Mouse (Mus musculus) lung, embryonic 15.5 days (tissue): Measurements from ENCODE around the gene Glycam1. TPM values are rescaled to one million over a fixed set of nuclear protein-coding genes. Genes with fewer than 3 reads are reported as not detected.

Experiments
- ATAC-seq: fragments of 200-750 bp; cut with Nextera tagmentation; 2 replicates; pipeline ENCODE4 v1.8.0; 2017; ENCODE audit warnings: moderate number of reproducible peaks, borderline replicate concordance; ENCODE audit not compliant: low FRiP score, low TSS enrichment; ENCODE audit errors: extremely low read depth
- H3K27ac ChIP-seq: fragments of 300-500 bp; sonication (generic); 2 replicates; pipeline ENCODE4 v1.5.1; 2015; ENCODE audit warnings: moderate library complexity, mild to moderate bottlenecking, inconsistent platforms
- H3K27me3 ChIP-seq: fragments of 300-500 bp; sonication (generic); 2 replicates; pipeline ENCODE4 v1.6.1; 2015; ENCODE audit warnings: inconsistent platforms
- H3K36me3 ChIP-seq: fragments of 300-500 bp; sonication (generic); 2 replicates; pipeline ENCODE4 v1.6.1; 2015; ENCODE audit warnings: inconsistent platforms
- H3K4me1 ChIP-seq: fragments of 300-500 bp; sonication (generic); 2 replicates; pipeline ENCODE4 v1.6.1; 2015; ENCODE audit warnings: inconsistent platforms
- H3K4me2 ChIP-seq: fragments of 300-500 bp; sonication (generic); 2 replicates; pipeline ENCODE4 v1.6.1; 2015; ENCODE audit warnings: inconsistent platforms, mild to moderate bottlenecking, moderate library complexity
- H3K4me3 ChIP-seq: fragments of 300-500 bp; sonication (generic); 2 replicates; pipeline ENCODE4 v1.5.1; 2015; ENCODE audit warnings: mild to moderate bottlenecking, inconsistent platforms
- H3K9ac ChIP-seq: fragments of 300-500 bp; sonication (generic); 2 replicates; pipeline ENCODE4 v1.6.1; 2015; ENCODE audit warnings: inconsistent platforms
- H3K9me3 ChIP-seq: fragments of 300-500 bp; sonication (generic); 2 replicates; pipeline ENCODE4 v1.6.1; 2016; ENCODE audit warnings: inconsistent platforms
- WGBS: fragments of 180-500 bp; shearing (Covaris S2); methylation state at CpG from one replicate; pipeline ENCODE4 v1.1.7; 2015; 5-methylcytosine and 5-hydroxymethylcytosine counted together
- polyA plus RNA-seq: library from polyadenylated mRNA; unstranded; fragments of >200 nt; fragmentation: Nextera tagmentation; extraction: Ambion mirVana; gene quantifications from 2 replicates; pipeline ENCODE4 v1.2.1, GENCODE M21; 2015

Gene Glycam1
- polyA plus RNA-seq, 1 experiment from 2014 or later = not detected

DNA sequence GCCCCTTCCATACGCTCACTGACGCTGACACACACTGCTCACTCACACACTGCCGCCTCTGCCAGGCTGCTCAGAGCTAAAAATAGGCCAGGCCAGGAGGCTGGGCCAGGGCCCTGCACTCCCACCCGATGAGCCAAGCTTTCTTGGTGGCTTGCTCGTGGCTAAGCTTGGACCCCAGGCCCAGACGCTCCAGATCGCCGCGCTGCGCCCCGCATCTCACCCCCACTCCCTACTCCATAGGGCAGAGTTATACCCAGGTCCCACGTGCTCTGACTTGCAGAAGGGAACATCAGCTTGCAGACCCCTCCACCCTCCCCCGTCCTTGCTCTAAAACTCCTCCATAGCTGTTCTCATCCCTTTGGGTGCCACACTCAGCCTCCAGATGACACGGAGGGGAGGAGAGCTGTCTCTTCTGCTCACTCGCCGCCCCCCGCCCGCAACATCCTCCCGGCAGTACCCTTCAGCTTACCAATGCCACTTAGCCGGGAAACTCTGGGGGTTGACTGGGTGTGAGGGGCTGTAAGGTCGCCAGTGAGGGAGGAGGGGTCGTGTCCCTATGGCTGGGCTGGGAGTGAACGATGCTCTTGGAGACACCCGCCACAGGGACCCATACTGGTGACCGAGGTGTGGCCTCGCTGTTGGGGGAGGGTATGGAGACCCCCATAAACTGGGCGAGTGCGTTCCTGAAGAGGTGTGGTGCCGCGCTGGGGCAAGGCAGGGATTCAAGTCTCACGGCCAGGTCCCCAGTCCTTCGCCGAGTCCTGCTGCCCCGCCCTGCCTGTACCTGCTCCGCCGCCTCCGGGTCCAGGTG is 27.7 kb downstream of the Glycam1 start:
- H3K27me3 ChIP-seq = peaks cover 64% of the 10 kb centered on the region

DNA sequence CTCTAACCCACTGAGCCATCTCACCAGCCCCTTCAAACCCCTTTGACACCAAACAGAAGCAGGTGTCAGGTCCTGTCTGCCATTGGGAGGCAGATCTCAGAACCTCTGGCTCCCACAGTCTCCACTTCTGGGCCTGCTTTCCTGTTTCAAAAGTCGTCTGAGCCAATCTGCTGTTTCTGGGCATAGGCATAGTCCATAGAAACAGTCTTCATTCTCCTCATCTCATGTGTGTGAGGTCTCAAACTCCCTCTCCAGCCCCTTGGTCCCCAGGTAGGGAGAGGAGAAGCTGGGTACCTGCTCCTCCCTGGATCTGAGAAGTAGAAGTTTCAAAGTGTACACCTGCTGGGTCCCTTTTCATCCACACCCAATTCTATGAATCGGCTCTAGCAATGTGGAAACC is 28.4 kb downstream of the Glycam1 start:
- 45% methylated on average over 2 of the region's 2 CpGs for WGBS
- ATAC-seq = no peak
- Histone ChIP-seq H3K9ac (no peak overlapping the region), H3K4me2 (peak overlapping the region; percentile 93), H3K9me3 (no peaks in the 10 kb centered on the region), H3K4me1 (peaks cover 7% of the 10 kb centered on the region), H3K36me3 (no peaks in the 10 kb centered on the region), H3K27ac (no peak overlapping the region), H3K27me3 (peaks cover 64% of the 10 kb centered on the region), H3K4me3 (no peak overlapping the region)

More for the DNA sequence above, 27.7 kb downstream of the Glycam1 start:
- Histone ChIP-seq H3K4me2 (peak overlapping the region; percentile 93), H3K4me3 (peak overlapping the region; percentile 59), H3K4me1 (peaks cover 7% of the 10 kb centered on the region), H3K27ac (no peak overlapping the region), H3K9ac (peak overlapping the region; percentile 56), H3K36me3 (no peaks in the 10 kb centered on the region), H3K9me3 (no peaks in the 10 kb centered on the region)
- 1% methylated on average over 37 of the region's 37 CpGs for WGBS
- ATAC-seq = peak; percentile 58

DNA sequence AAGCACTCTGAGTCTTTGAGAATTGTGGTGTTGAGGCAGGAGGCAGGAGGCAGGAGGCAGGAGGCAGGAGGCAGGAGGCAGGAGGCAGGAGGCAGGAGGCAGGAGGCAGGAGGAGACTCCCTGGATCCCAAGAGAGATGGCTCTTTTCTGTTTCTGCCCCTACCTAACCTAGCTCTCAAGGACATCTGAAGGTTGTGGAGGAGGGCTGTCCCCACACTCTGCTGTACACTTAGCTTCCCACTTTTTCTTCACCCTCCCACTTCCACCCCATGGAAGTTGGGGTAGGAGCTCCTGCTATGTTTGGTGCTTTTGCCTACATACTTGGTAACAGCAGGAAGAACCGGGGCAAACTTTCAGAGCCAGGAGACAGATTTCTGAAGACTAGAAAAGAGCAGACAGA is 29.1 kb downstream of the Glycam1 start:
- no peak overlapping the region for H3K27ac ChIP-seq
- peaks cover 7% of the 10 kb centered on the region for H3K4me1 ChIP-seq
- WGBS = 65% methylated on average over 1 of the region's 1 CpGs
- H3K9me3 ChIP-seq = no peaks in the 10 kb centered on the region
- H3K27me3 ChIP-seq = peaks cover 64% of the 10 kb centered on the region
- H3K4me3 ChIP-seq = no peak overlapping the region
- ATAC-seq = no peak
- H3K36me3 ChIP-seq = no peaks in the 10 kb centered on the region
- no peak overlapping the region for H3K9ac ChIP-seq
- H3K4me2 ChIP-seq = no peak overlapping the region

DNA sequence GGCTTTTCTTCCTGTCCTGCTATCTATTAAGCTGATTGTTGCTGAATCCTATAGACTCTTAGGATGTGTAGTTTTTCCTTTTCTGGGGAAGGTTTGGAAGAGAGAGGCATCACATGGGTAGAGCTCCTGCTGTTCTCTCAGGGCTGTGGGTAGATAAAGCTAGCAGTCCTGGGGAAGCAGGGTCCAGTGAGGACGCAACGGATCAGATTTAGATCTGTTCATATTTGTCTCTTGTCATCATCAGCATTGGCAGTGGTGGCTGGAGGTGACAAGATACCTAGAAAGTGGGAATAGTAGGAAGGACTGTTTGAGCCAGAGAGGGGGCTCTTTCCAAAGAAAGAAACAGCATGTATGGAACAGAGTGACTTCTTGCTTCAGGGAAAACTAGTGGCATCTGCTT is 29.9 kb downstream of the Glycam1 start:
- no peak overlapping the region for H3K4me2 ChIP-seq
- 84% methylated on average over 2 of the region's 2 CpGs for WGBS
- H3K9me3 ChIP-seq = no peaks in the 10 kb centered on the region
- no peak overlapping the region for H3K9ac ChIP-seq
- H3K4me3 ChIP-seq = no peak overlapping the region
- H3K27me3 ChIP-seq = peaks cover 61% of the 10 kb centered on the region
- ATAC-seq = no peak
- H3K36me3 ChIP-seq = no peaks in the 10 kb centered on the region
- H3K4me1 ChIP-seq = peaks cover 7% of the 10 kb centered on the region
- H3K27ac ChIP-seq = no peak overlapping the region

DNA sequence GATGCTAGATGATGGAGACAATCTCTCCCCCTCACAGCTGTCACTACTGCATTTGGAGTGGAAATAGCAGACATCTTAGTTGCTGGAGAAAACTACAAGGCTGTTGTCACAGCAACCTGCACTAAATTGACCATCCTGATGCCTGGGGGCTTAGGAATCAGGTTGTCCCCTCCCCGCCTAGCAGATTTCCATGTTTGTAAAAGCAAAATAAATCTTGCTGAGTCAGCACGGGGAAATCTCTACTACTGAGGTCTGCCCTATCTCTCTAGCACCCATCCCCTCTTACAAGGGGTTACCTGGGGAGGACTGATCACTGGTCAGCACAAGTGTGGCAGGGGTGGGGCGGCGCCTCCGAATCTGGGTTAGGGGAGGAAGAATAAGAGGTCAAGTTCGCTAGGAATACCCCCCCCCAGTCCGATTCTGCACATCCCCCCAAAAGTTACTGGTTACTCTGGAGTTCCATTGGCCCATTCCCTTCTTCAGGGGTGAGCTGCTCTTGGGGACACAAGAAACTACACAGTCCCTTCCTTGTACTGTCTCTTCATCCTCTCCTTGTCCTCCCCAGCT is 30.7 kb downstream of the Glycam1 start:
- no peak for ATAC-seq
- no peak overlapping the region for H3K4me3 ChIP-seq
- H3K9me3 ChIP-seq = no peaks in the 10 kb centered on the region
- no peak overlapping the region for H3K4me2 ChIP-seq
- H3K36me3 ChIP-seq = no peaks in the 10 kb centered on the region
- H3K27ac ChIP-seq = no peak overlapping the region
- H3K27me3 ChIP-seq = peaks cover 54% of the 10 kb centered on the region
- no peak overlapping the region for H3K9ac ChIP-seq
- peaks cover 7% of the 10 kb centered on the region for H3K4me1 ChIP-seq
- 77% methylated on average over 7 of the region's 7 CpGs for WGBS

DNA sequence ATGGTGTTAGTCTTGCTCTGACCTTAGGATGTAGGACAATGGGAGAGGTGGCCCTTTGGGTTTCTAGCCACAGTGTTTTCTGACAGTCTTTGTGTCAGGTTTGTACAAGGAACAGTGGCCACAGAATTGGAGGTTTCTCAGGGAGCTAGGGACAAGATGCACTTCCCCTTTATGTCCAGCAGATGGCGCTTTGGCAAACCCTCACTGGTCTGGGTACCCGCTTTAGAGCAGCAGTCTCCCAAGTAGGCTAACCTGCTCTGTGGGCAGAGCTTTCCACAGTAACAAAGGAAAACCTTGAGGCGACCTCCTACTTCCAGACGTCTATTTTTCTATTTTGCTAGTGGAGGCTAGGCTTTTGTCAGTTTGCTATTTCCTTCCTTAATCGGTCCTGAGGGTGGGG is 34.5 kb downstream of the Glycam1 start:
- no peaks in the 10 kb centered on the region for H3K36me3 ChIP-seq
- no peak overlapping the region for H3K4me2 ChIP-seq
- H3K4me1 ChIP-seq = no peaks in the 10 kb centered on the region
- 4% methylated on average over 5 of the region's 5 CpGs for WGBS
- H3K27me3 ChIP-seq = peaks cover 18% of the 10 kb centered on the region
- H3K9ac ChIP-seq = no peak overlapping the region
- H3K9me3 ChIP-seq = no peaks in the 10 kb centered on the region
- H3K27ac ChIP-seq = no peak overlapping the region
- ATAC-seq = 0 out of 2 replicates have a peak, but pooled peaks have one; percentile 50
- no peak overlapping the region for H3K4me3 ChIP-seq

DNA sequence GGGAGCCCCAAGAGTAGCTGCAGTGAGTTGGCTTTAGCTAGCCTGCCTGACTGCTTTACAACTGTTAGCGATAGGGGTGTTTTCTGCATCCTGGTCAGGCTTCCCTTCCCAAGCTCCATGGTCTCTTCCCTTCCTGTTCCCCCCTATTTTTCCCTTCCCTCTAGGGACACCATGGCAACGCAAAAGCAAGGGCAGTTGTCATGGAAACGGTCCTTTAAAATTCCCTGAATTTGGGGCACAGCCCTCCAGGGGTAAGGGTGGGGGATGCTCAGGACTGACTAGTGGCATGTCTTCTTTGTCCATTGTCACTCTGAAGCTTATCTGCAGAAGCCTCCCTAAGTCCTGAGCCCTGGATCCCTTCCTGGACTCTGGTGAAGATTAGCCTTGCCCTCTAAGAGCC is 41.7 kb downstream of the Glycam1 start:
- Histone ChIP-seq H3K4me2 (no peak overlapping the region), H3K27me3 (no peaks in the 10 kb centered on the region), H3K4me1 (no peaks in the 10 kb centered on the region), H3K4me3 (no peak overlapping the region), H3K9ac (no peak overlapping the region), H3K9me3 (no peaks in the 10 kb centered on the region), H3K36me3 (no peaks in the 10 kb centered on the region), H3K27ac (no peak overlapping the region)
- no peak for ATAC-seq
- WGBS = 74% methylated on average over 3 of the region's 3 CpGs

DNA sequence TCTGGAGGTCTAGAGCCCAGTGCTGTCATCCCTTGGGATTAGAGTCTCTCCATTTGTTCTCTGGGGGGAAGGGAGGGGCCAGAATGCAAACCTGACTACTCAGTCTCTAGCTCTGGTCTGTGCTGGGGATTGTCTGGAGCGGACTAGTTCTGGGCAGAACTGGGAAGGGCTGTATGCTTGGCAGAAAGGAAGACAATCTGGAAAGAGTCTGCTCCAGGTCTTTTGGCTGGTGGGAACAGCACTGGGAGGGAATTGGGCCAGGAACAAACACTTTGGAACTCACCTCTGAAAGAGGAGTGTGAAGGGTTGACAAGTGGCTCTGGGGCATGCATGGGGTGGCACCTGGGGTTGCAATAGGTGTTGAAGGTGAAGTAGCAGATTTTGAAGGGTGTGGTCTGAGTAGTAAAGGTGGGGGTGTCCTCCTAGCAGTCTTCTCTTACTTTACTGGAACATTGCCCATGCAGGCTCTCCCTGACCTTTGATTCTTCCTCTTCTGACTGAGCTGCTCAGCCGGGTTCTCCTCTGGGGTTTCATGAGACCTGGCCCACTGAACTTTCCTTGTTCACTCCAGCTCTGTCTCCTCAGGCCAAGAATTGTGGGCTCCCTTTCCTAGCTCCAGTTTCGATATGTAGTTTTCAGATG is 42.3 kb downstream of the Glycam1 start:
- Histone ChIP-seq H3K9ac (no peak overlapping the region), H3K4me3 (no peak overlapping the region), H3K27me3 (no peaks in the 10 kb centered on the region), H3K9me3 (no peaks in the 10 kb centered on the region), H3K4me1 (no peaks in the 10 kb centered on the region), H3K27ac (no peak overlapping the region), H3K4me2 (no peak overlapping the region), H3K36me3 (no peaks in the 10 kb centered on the region)
- WGBS = 59% methylated on average over 3 of the region's 3 CpGs
- peak; percentile 64 for ATAC-seq

DNA sequence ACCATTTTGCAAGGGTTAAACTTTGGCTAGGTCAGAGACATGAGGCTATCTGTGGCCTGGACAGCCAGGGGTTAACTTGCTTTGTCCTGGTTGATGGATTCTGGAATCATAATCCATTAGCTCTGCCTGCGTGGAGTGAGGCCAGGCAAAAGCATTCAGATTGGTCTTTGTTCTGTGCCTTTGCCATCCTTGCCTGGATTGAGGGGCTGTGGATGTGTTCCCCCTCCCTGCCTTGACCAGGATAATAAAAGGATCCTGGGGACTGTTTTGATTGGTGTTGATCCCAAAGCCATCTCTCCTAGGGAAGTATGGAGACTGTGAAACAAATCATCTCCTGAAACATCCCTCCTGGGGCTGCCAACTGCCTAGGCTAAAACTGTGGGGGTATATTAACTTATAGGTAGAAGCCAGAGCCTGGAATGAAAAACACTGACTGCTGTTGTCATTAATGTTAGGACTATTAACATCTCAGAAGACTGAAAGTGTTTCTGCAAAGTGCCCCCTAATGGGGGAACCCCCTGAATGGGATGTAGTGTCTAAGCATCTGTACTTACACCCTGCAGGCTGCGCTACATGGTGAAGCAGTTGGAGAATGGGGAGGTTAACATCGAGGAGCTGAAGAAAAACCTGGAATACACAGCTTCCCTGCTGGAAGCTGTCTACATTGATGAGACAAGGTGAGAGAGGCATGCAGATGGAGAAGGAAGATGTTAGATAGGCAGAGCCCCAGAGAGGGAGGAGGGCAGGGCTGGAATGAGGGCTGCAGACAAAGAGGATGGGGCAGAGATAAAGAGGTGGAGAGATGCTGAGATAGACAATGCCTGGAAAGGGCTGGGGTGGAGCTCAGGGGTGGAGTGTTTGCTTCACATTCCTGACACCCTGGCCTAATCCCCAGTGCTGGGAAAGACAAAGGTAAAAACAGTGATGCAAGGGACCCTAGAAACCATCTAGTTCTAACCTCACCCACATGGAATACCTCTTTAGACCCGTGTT is 45.2 kb downstream of the Glycam1 start:
- Histone ChIP-seq H3K27ac (no peak overlapping the region), H3K9ac (no peak overlapping the region)
- WGBS = 31% methylated on average over 4 of the region's 4 CpGs

DNA sequence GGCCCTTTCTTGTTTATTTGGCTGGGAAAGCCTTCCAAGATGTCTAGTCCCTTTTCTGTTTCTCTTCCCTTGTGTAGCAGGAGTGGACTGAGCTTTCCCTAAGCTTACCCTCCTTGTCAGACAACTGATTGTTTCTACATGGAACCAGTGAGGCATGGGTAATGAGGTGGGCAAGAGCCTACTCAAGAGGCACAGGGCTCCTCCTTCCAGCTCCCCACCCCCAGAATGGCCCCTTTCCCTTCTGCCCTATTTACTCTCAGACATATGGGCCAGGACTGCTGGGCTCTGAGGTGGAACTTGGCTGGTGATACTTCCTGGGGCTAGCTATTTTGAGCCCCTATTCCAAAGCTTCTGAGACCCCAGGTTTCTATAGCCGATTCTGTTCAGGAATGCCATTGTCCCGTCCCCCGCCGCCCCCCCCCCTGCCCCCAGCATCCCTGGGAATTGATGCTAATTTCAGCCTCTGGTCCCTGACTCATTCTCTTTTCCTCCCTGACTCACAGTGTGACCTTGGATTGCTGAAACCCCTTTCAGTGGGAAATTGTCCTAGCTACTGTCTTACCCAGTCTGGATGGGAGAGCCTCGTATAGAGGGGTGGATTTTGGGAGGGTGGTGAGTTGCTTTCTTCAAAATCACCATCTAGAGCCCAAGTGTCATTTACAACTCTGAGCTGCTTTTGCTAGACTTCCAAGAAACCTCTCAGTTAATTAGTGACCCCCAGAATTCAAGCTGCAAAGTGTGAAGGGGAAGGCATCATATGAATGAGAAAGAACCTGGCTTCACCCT is 46.1 kb downstream of the Glycam1 start:
- no peak overlapping the region for H3K4me3 ChIP-seq
- no peak for ATAC-seq
- no peaks in the 10 kb centered on the region for H3K27me3 ChIP-seq
- peaks cover 13% of the 10 kb centered on the region; the same call in 1 of the 2 replicates for H3K4me1 ChIP-seq
- no peak overlapping the region for H3K4me2 ChIP-seq
- no peaks in the 10 kb centered on the region for H3K9me3 ChIP-seq
- H3K36me3 ChIP-seq = no peaks in the 10 kb centered on the region
- WGBS = 18% methylated on average over 5 of the region's 5 CpGs
- no peak overlapping the region for H3K9ac ChIP-seq
- no peak overlapping the region for H3K27ac ChIP-seq

More for the DNA sequence above, 45.2 kb downstream of the Glycam1 start:
- ATAC-seq = no peak
- no peaks in the 10 kb centered on the region for H3K27me3 ChIP-seq
- no peak overlapping the region for H3K4me3 ChIP-seq
- H3K9me3 ChIP-seq = no peaks in the 10 kb centered on the region
- H3K36me3 ChIP-seq = no peaks in the 10 kb centered on the region
- H3K4me1 ChIP-seq = peaks cover 5% of the 10 kb centered on the region; the same call in 1 of the 2 replicates
- no peak overlapping the region for H3K4me2 ChIP-seq

DNA sequence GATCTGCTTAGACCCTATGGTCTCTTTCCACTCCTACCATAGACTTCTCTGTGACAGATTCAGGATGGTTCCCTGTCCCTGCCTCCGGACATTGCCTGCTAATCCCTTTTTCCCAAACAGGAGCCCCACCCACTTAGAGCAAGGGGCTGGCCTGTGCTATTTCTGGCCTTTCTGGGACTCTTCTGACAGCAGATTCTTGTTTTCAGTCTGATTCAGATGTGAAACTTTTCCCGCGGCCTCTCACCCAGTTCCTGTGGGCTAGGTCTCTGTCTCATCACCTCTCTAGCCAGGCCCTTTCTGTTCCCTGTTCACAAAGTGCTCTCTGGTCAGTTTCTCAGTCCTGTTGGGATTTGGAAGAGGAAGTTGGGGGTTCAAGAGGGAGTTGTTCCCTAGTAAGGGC is 50.0 kb downstream of the Glycam1 start:
- no peaks in the 10 kb centered on the region for H3K9me3 ChIP-seq
- H3K9ac ChIP-seq = no peak overlapping the region
- H3K36me3 ChIP-seq = no peaks in the 10 kb centered on the region
- WGBS = 34% methylated on average over 3 of the region's 3 CpGs
- H3K27me3 ChIP-seq = peaks cover 17% of the 10 kb centered on the region; the same call in 1 of the 2 replicates
- peaks cover 18% of the 10 kb centered on the region for H3K4me1 ChIP-seq
- H3K4me2 ChIP-seq = peak overlapping the region; percentile 63
- no peak overlapping the region for H3K4me3 ChIP-seq
- no peak for ATAC-seq
- H3K27ac ChIP-seq = no peak overlapping the region
